Mouse (Mus musculus) lung, postnatal 10 days (tissue): Measurements from ENCODE around the gene Cfap43.

Source experiments
- DNase-seq: peaks from one replicate; pipeline ENCODE4 v3.0.0; 2021

The Cfap43 gene

GRCm38 (mm10) chr19:47884296-47885085 lies 34.6 kb downstream of the Cfap43 start:
- DNase-seq = no peak

GRCm38 (mm10) chr19:47882882-47883254 lies 36.2 kb downstream of the Cfap43 start:
- DNase-seq = no peak

- DNase-seq = peak; percentile 86
Measured at GRCm38 (mm10) chr19:47882151-47882881, 36.8 kb downstream of the Cfap43 start.

GRCm38 (mm10) chr19:47881538-47881937 lies 37.5 kb downstream of the Cfap43 start:
- DNase-seq = no peak

GRCm38 (mm10) chr19:47876252-47876651 lies 42.8 kb downstream of the Cfap43 start:
- no peak for DNase-seq

GRCm38 (mm10) chr19:47871515-47871914 lies 47.6 kb downstream of the Cfap43 start:
- no peak for DNase-seq

- DNase-seq = no peak
Measured at GRCm38 (mm10) chr19:47870102-47870666, 48.9 kb downstream of the Cfap43 start.

GRCm38 (mm10) chr19:47869516-47869915 lies 49.6 kb downstream of the Cfap43 start:
- no peak for DNase-seq

- DNase-seq = no peak
Measured at GRCm38 (mm10) chr19:47868951-47869350, 50.1 kb downstream of the Cfap43 start.

GRCm38 (mm10) chr19:47867628-47868175 lies 51.4 kb downstream of the Cfap43 start:
- DNase-seq = no peak

- peak; percentile 96 for DNase-seq
Measured at GRCm38 (mm10) chr19:47865353-47865947, 53.6 kb downstream of the Cfap43 start, which contains the start of gene Gsto2. Gsto2 (plus strand) TSS chr19:47865534.

GRCm38 (mm10) chr19:47864721-47865120 lies 54.4 kb downstream of the Cfap43 start:
- no peak for DNase-seq

- no peak for DNase-seq
Measured at GRCm38 (mm10) chr19:47864051-47864450, 55.0 kb downstream of the Cfap43 start.

GRCm38 (mm10) chr19:47862581-47862980 lies 56.5 kb downstream of the Cfap43 start:
- no peak for DNase-seq

- DNase-seq = no peak
Measured at GRCm38 (mm10) chr19:47859180-47859579, 59.9 kb downstream of the Cfap43 start.

GRCm38 (mm10) chr19:47857957-47858942 lies 60.8 kb downstream of the Cfap43 start:
- DNase-seq = peak; percentile 87

GRCm38 (mm10) chr19:47854796-47855783 lies 64.0 kb downstream of the Cfap43 start, which contains the start of gene Gsto1:
Gsto1 (plus strand) TSS chr19:47854970.
- DNase-seq = peak; percentile 94

GRCm38 (mm10) chr19:47853951-47854795 lies 64.9 kb downstream of the Cfap43 start:
- no peak for DNase-seq

- DNase-seq = no peak
Measured at GRCm38 (mm10) chr19:47853053-47853452, 66.0 kb downstream of the Cfap43 start.
